Mouse (Mus musculus) kidney, postnatal 0 days (tissue): Measurements from ENCODE around the gene Tekt3. TPM values are rescaled to one million over a fixed set of nuclear protein-coding genes. Genes with fewer than 3 reads are reported as not detected.

ENCODE experiments used
- ATAC-seq: fragments of 200-750 bp; cut with Nextera tagmentation; replicated peaks from 2 replicates; pipeline ENCODE4 v1.8.0; 2017; ENCODE audit warnings: low read depth, moderate number of reproducible peaks, moderate TSS enrichment, moderate library complexity; ENCODE audit not compliant: low FRiP score
- DNase-seq: peaks from one replicate; pipeline ENCODE4 v3.0.0-alpha.2; 2016; ENCODE audit warnings: low spot score
- H3K27ac ChIP-seq: fragments of 300-500 bp; sonication (generic); 2 replicates; pipeline ENCODE4 v1.5.1; 2014; ENCODE audit warnings: mild to moderate bottlenecking
- H3K27me3 ChIP-seq: fragments of 300-500 bp; sonication (generic); 2 replicates; pipeline ENCODE4 v1.6.1; 2014; ENCODE audit warnings: low read length, mixed read lengths; ENCODE audit not compliant: insufficient read depth
- H3K36me3 ChIP-seq: fragments of 300-500 bp; sonication (generic); 2 replicates; pipeline ENCODE4 v1.6.1; 2014; ENCODE audit warnings: low read length, mixed read lengths; ENCODE audit not compliant: insufficient read depth
- H3K4me1 ChIP-seq: fragments of 300-500 bp; sonication (generic); replicated peaks from 2 replicates; pipeline ENCODE4 v1.6.1; 2014; ENCODE audit warnings: antibody characterized with exemption, low read length, mixed read lengths; ENCODE audit not compliant: insufficient read depth
- H3K4me2 ChIP-seq: fragments of 300-500 bp; sonication (generic); 2 replicates; pipeline ENCODE4 v1.6.1; 2014; ENCODE audit warnings: mild to moderate bottlenecking, low read length, moderate library complexity, mixed read lengths
- H3K4me3 ChIP-seq: fragments of 300-500 bp; sonication (generic); replicated peaks from 2 replicates; pipeline ENCODE4 v1.5.1; 2014; ENCODE audit warnings: low read depth, low read length
- H3K9ac ChIP-seq: fragments of 300-500 bp; sonication (generic); 2 replicates; pipeline ENCODE4 v1.6.1; 2014; ENCODE audit warnings: low read depth, low read length
- H3K9me3 ChIP-seq: fragments of 300-500 bp; sonication (generic); replicated peaks from 2 replicates; pipeline ENCODE4 v1.6.1; 2016; ENCODE audit warnings: low read length, inconsistent platforms, mixed read lengths
- CTCF ChIP-seq: IDR thresholded peaks from 2 replicates; pipeline ENCODE4 v1.5.1; 2016; ENCODE audit warnings: antibody characterized with exemption, low read depth, mild to moderate bottlenecking, moderate library complexity
- WGBS: fragments of 180-500 bp; shearing (Covaris S2); extraction: QIAGEN DNeasy Blood & Tissue Kit; methylation state at CpG from one replicate; pipeline ENCODE4 v1.1.7; 2014; 5-methylcytosine and 5-hydroxymethylcytosine counted together
- polyA plus RNA-seq: library from polyadenylated mRNA; unstranded; fragments of >200 nt; fragmentation: Nextera tagmentation; extraction: Ambion mirVana; gene quantifications from 2 replicates; pipeline ENCODE4 v1.2.1, GENCODE M21; 2015

The Tekt3 gene
- polyA plus RNA-seq, 1 experiment from 2014 or later = not detected

DNA sequence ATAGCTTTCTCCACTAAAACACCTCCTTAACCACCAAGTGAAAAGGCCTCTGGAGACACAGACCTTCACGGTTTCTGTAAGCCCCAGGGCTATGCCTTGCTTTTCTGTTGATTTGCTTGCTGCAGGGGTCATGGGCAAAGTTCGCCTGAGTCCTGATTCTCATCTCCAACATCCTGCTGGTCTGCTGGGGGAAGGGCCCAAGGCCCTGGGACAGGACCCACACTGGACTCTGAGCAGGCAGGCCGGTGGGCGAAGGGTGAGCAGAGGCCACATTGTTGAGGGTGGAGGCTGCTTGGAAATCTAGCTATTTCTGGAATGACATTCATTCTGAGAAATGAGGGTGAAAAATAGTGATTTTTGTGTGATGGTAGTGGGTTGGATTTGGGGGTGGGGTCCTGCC is 81.4 kb downstream of the Tekt3 start:
- Histone ChIP-seq H3K4me1 (no peaks in the 10 kb centered on the region), H3K36me3 (peaks cover 5% of the 10 kb centered on the region; the same call in 1 of the 2 replicates), H3K9me3 (no peaks in the 10 kb centered on the region), H3K4me3 (no peak overlapping the region), H3K27ac (no peak overlapping the region), H3K4me2 (no peak overlapping the region), H3K27me3 (no peaks in the 10 kb centered on the region), H3K9ac (no peak overlapping the region)
- 70% methylated on average over 4 of the region's 4 CpGs for WGBS
- TF ChIP-seq CTCF = no peak
- no peak for ATAC-seq
- DNase-seq = no peak

- H3K4me2 ChIP-seq = no peak overlapping the region
- H3K9ac ChIP-seq = no peak overlapping the region
- WGBS = 67% methylated on average over 8 of the region's 8 CpGs
- H3K4me3 ChIP-seq = no peak overlapping the region
- ATAC-seq = no peak
- H3K27ac ChIP-seq = no peak overlapping the region
- H3K4me1 ChIP-seq = no peaks in the 10 kb centered on the region
- no peak for DNase-seq
- no peak for TF ChIP-seq CTCF
- H3K9me3 ChIP-seq = no peaks in the 10 kb centered on the region
- H3K36me3 ChIP-seq = peaks cover 4% of the 10 kb centered on the region; the same call in 1 of the 2 replicates
- H3K27me3 ChIP-seq = no peaks in the 10 kb centered on the region
Measured at GRCm38 (mm10) chr11:63143486-63143885, 82.0 kb downstream of the Tekt3 start.

Other genes with a start within 250 kb of the Tekt3 start
- 16.4 and 18.1 TPM in 2 replicates for gene Trim16, start 241.4 kb upstream of the Tekt3 start, polyA plus RNA-seq
- 0.53 and 0.93 TPM in 2 replicates for gene Fbxw10, start 214.6 kb upstream of the Tekt3 start, polyA plus RNA-seq
- gene Tvp23b, start 182.2 kb upstream of the Tekt3 start, polyA plus RNA-seq = 83.6 and 83.7 TPM in 2 replicates
- 0.17 TPM in 1 of 2 replicates, not detected in the other for gene Cdrt4, start 110.5 kb upstream of the Tekt3 start, polyA plus RNA-seq
- gene Pmp22, start 67.3 kb downstream of the Tekt3 start, polyA plus RNA-seq = 85.6 and 91.1 TPM in 2 replicates